Mouse (Mus musculus): ENCODE measurements around the gene Xlr4a.
"Not testable (repeated sequence)": the region's sequence is repeated elsewhere in the genome, so short reads cannot be mapped to it uniquely, and the experiment has no call there.

The Xlr4a gene

GRCm38 (mm10) chrX:73082267-73083055 lies at the start of gene Xlr4a:
Gene Xlr4a, minus strand, starts transcription at chrX:73082478.
- not testable (repeated sequence) for DNase-seq (ENCODE audit: low spot score)

GRCm38 (mm10) chrX:73122859-73123829 lies 40.9 kb upstream of the Xlr4a start:
- not testable (repeated sequence) for DNase-seq (ENCODE audit: low spot score)

GRCm38 (mm10) chrX:73116747-73117146 lies 34.5 kb upstream of the Xlr4a start, which contains the start of gene Gm14685:
Gene Gm14685, plus strand, starts transcription at chrX:73117047.
- not testable (repeated sequence) for DNase-seq (ENCODE audit: low spot score)

DNA sequence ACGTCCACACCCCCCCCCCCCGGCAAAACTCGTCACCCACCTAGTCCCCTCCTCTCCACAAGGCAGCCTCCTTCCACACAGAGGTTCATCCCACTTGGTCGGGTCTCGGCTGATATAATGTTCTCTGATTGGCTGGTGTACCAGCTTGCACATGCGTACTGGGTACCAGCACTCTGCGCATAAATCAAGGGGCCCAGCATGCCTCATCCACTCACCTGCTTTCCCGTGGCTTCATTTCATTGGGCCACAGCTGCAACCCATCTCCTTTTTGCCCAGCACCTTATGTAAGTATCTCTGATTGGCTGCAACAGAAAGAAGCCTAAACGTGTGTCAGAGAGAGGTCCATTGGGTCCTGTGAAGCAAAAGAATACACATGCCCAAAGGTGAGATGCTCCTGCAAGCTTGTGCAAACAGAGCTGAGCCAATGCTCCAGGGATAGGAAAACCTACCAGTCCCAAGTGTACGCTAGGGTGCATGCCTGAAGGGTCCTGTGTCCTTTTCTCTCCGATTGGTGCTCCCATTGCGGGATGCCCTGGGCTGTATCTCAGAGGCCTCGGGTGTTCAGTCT lies 14.7 kb upstream of the Xlr4a start, which contains the start of gene Xlr3a:
Gene Xlr3a, minus strand, starts transcription at position 155 of the 568 bp plus-strand sequence.
- not testable (repeated sequence) for DNase-seq (ENCODE audit: low spot score)

GRCm38 (mm10) chrX:73066765-73067312 lies 15.4 kb downstream of the Xlr4a start:
- DNase-seq (ENCODE audit: low spot score) = not testable (repeated sequence)

- DNase-seq (ENCODE audit: low spot score) = no peak
These were observed 17.9 kb downstream of the Xlr4a start, which contains the start of gene Pnma3 for GRCm38 (mm10) chrX:73064415-73064793. Gene Pnma3, plus strand, starts transcription at chrX:73064787.

DNA sequence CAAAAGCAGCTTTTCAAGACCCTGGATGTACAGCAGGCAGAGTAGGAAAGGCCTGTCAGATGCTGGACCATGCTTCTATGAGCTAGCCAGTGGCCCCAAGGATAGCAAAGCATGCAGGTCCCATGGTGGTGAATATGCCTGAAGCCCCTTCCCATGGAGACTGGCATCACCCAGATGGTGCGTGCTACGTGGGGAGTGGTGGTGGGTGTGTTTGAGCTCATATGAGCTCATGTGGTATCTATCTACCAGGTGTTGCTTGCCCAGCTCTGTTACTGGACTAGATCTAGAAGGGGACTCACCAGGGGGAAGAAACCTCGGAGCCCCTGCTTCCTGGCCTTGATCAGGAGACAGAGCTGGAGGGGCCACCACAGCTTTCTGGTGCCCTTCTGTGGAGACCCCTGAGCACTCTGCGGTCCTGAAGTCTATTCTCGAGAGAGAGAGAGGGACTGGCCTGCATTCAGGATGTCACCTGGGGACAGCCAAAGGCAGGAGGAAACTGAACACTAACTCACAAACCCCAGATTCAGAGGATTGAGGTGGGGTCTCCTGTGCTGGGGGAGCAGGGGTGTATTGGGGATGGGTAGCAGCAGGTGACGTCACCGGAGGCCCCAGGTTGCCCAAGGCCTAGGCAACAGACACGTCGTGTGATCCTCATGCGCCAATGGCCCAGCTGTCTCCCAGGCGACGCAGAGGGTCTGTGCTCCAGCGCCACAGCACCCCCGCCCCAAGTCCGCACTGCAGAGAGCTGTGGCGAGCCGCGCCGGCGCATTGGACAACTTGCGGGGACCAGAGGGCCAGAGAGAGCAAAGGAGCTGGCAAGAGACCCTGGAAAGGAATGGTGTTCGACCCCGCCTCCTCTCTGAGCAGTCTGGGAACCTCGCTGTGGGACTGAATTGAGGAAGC lies 18.5 kb downstream of the Xlr4a start:
- DNase-seq (ENCODE audit: low spot score) = no peak

- no peak for DNase-seq (ENCODE audit: low spot score)
These were observed 20.0 kb downstream of the Xlr4a start for GRCm38 (mm10) chrX:73062323-73062722.

DNA sequence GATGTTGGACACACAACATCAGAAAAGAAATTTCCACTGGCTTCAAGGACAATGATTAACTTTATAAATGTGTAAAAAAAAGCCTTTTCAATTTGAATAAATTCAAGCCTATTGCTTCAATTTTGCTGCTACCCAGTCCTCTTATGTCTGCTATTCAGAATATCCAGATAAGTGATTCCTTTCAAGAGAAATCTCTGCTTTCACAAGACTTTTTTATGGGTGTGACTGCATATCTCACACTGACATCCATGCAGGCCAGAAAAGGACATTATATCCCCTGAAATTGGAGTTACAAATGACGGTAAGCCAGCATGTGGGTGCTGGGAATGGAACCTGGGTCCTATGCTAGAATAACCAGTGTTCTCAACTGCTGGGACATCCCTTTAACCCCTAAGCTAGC lies 20.8 kb downstream of the Xlr4a start:
- DNase-seq (ENCODE audit: low spot score) = no peak

GRCm38 (mm10) chrX:73053860-73054563 lies 28.3 kb downstream of the Xlr4a start:
- DNase-seq (ENCODE audit: low spot score) = peak; percentile 75

DNA sequence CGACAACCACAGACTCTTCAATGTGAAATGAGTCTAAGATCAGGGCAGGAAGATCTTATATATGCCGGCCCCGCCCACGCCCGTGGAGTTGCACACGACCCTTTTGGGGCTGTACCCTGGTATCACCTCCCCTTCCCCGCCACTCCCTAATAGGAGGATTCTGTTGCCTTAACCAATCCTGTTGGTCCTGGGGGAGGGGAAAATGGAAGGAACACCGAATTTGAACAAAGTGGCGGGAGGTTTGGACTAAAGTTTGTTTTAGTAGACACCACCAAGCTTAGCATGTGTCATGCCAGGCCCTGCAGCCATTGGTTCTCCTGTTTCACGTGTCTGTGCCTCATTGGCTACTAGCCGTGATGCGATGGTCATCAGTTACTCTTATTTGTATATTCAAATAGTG lies 42.6 kb downstream of the Xlr4a start:
- no peak for DNase-seq (ENCODE audit: low spot score)

DNA sequence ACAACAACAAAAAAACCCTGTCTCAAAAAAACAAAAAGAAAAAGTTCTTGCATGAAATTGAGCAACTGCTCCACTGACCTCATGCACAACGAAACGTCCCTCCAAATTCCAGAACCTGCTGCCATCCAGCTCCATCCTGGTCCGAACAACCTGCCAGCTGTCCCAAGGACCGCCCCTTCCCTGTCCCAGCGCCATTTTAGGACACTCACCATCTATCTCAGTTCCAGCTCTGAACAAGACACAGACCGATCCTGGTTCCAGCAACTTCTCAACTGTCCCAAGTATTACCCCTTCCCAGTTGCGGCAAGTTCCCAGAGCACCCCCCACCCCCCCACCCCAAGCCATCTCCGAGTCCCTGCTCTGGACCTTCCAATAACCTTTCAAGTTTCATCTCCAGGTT lies 43.4 kb downstream of the Xlr4a start:
- DNase-seq (ENCODE audit: low spot score) = no peak

DNA sequence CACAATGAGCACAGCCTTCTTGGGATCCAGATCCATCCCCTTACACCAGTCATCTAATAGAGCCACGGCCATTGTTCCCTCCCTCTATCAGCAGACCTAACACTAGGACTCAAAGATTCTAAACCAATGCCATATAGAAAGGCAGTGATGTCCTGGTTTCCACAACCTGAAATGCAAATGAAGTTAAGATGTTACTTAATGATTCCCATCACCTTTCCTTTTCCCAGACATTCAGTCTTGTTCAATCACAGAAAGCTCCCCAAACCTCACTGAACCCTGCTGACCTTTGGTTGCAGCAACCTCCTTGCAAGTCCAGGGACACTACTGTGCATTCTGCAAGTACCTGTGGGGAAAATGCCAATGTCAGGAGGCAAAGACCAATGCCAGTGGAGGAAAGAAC lies 45.3 kb downstream of the Xlr4a start, which contains the start of gene Pnma5:
Gene Pnma5, minus strand, starts transcription at position 101 of the 400 bp plus-strand sequence.
- no peak for DNase-seq (ENCODE audit: low spot score)
